Mouse (Mus musculus) lung, adult 2 months (tissue): ENCODE measurements around the gene Psmd3.

Experiments used
- CTCF ChIP-seq: fragments of 200-500 bp; IDR thresholded peaks from 2 replicates; pipeline ENCODE4 v1.5.1; 2011; ENCODE audit warnings: mild to moderate bottlenecking, low read length, control low read depth; ENCODE audit not compliant: insufficient read depth
- POLR2A ChIP-seq: fragments of 200-500 bp; IDR thresholded peaks from 2 replicates; pipeline ENCODE4 v1.6.1; 2011; ENCODE audit warnings: low read depth, mild to moderate bottlenecking, control low read depth, low read length, borderline replicate concordance; ENCODE audit errors: extremely low read depth

DNA sequence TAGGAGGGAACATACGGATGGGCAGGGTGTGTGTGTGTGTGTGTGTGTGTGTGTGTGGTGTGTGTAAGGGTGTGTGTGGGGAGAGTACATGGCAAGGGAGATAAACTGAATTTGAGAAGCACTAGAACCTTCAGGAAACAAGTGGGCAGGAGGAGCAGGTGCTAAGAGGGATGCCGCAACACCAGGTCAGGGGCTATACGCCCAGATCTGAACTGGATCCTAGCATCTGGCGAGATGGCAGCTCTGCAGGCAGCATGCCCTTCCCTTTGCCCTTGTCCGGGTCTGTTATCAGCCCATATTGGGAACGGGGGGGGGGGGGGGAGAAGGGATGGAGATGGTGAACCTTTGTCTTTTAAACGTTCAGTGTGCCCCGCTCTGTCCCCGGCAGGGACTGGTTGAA is 56.6 kb downstream of the Psmd3 start:
- TF ChIP-seq POLR2A (no peak), CTCF (no peak)
